Mouse (Mus musculus) spleen, postnatal 10 days (tissue): ENCODE measurements around the gene Disc1.

Experiments used
- DNase-seq, 2 experiments: peaks; one replicate each; pipeline ENCODE4 v3.0.0; 2021 to 2022; ENCODE audit warnings: low spot score in 2 of 2

Gene Disc1

GRCm38 (mm10) chr8:125053505-125054435 lies at the start of gene Disc1:
Disc1 (plus strand) TSS chr8:125054195.
- peak in 1 of 2 experiments; percentile 42 for DNase-seq

GRCm38 (mm10) chr8:125012695-125013627 lies 41.0 kb upstream of the Disc1 start, which contains the start of gene Tsnax:
Tsnax (plus strand) TSS chr8:125012997.
- peak; percentile 65 to 84 for DNase-seq

- DNase-seq: no peak
These were observed 29.9 kb upstream of the Disc1 start for GRCm38 (mm10) chr8:125024085-125024484.

GRCm38 (mm10) chr8:125027211-125027610 lies 26.8 kb upstream of the Disc1 start:
- no peak for DNase-seq

- DNase-seq: peak in 1 of 2 experiments; percentile 51
These were observed 25.2 kb upstream of the Disc1 start for GRCm38 (mm10) chr8:125028841-125029240.

GRCm38 (mm10) chr8:125031276-125031675 lies 22.7 kb upstream of the Disc1 start:
- DNase-seq: peak in 1 of 2 experiments; percentile 31

- DNase-seq: peak; percentile 36 to 85
These were observed 19.3 kb upstream of the Disc1 start for GRCm38 (mm10) chr8:125034669-125035068.

GRCm38 (mm10) chr8:125037081-125037480 lies 16.9 kb upstream of the Disc1 start:
- no peak for DNase-seq

- DNase-seq: no peak
These were observed 15.3 kb upstream of the Disc1 start for GRCm38 (mm10) chr8:125038731-125039130.

- DNase-seq: no peak
These were observed 13.2 kb upstream of the Disc1 start for GRCm38 (mm10) chr8:125040587-125041375.

GRCm38 (mm10) chr8:125041496-125041895 lies 12.5 kb upstream of the Disc1 start:
- DNase-seq: no peak

- no peak for DNase-seq
These were observed 10.6 kb upstream of the Disc1 start for GRCm38 (mm10) chr8:125043394-125043793.

GRCm38 (mm10) chr8:125043935-125044334 lies 10.1 kb upstream of the Disc1 start:
- no peak for DNase-seq

GRCm38 (mm10) chr8:125045760-125046159 lies 8.2 kb upstream of the Disc1 start:
- no peak for DNase-seq

- DNase-seq: no peak
These were observed 4.8 kb upstream of the Disc1 start for GRCm38 (mm10) chr8:125049051-125049750.

GRCm38 (mm10) chr8:125049826-125050225 lies 4.2 kb upstream of the Disc1 start:
- no peak for DNase-seq

- DNase-seq: peak; percentile 50 to 85
These were observed 2.0 kb upstream of the Disc1 start for GRCm38 (mm10) chr8:125052026-125052425.

GRCm38 (mm10) chr8:125054436-125054810 lies 428 bp downstream of the Disc1 start:
- peak; percentile 14 to 45 for DNase-seq

GRCm38 (mm10) chr8:125060904-125061303 lies 6.9 kb downstream of the Disc1 start:
- DNase-seq: no peak

GRCm38 (mm10) chr8:125065596-125065995 lies 11.6 kb downstream of the Disc1 start:
- DNase-seq: no peak
